Mouse (Mus musculus) forebrain, embryonic 16.5 days (tissue): ENCODE measurements at regions not wholly inside any gene's neighbourhood (a gene's known extent, or its start where the extent isn't known, plus 50 kb on each side); places are given as distances from the start of the nearest gene placed in this dataset.

Source experiments
- ATAC-seq: fragments of 200-750 bp; cut with Nextera tagmentation; 2 replicates; pipeline ENCODE4 v1.8.0; 2017; ENCODE audit warnings: mild to moderate bottlenecking, moderate library complexity
- H3K27ac ChIP-seq: fragments of 300-500 bp; sonication (generic); 2 replicates; pipeline ENCODE4 v1.5.1; 2014; ENCODE audit warnings: low read length, control low read depth
- H3K27me3 ChIP-seq: fragments of 300-500 bp; sonication (generic); replicated peaks from 2 replicates; pipeline ENCODE4 v1.6.1; 2014; ENCODE audit warnings: low read length; ENCODE audit not compliant: control insufficient read depth, insufficient read depth
- H3K36me3 ChIP-seq: fragments of 300-500 bp; sonication (generic); 2 replicates; pipeline ENCODE4 v1.6.1; 2014; ENCODE audit not compliant: control insufficient read depth, insufficient read depth
- H3K4me1 ChIP-seq: fragments of 300-500 bp; sonication (generic); replicated peaks from 2 replicates; pipeline ENCODE4 v1.6.1; 2014; ENCODE audit warnings: low read length; ENCODE audit not compliant: control insufficient read depth, insufficient read depth
- H3K4me2 ChIP-seq: fragments of 300-500 bp; sonication (generic); 2 replicates; pipeline ENCODE4 v1.6.1; 2014; ENCODE audit warnings: mild to moderate bottlenecking, low read length, control low read depth
- H3K4me3 ChIP-seq: fragments of 300-500 bp; sonication (generic); replicated peaks from 2 replicates; pipeline ENCODE4 v1.5.1; 2014; ENCODE audit warnings: mild to moderate bottlenecking, low read length, control low read depth
- H3K9ac ChIP-seq: fragments of 300-500 bp; sonication (generic); replicated peaks from 2 replicates; pipeline ENCODE4 v1.6.1; 2014; ENCODE audit warnings: low read depth, low read length, control low read depth
- H3K9me3 ChIP-seq: fragments of 300-500 bp; sonication (generic); 2 replicates; pipeline ENCODE4 v1.6.1; 2016; ENCODE audit warnings: low read length; ENCODE audit not compliant: control insufficient read depth
- WGBS: fragments of 180-500 bp; shearing (Covaris S2); extraction: QIAGEN DNeasy Blood & Tissue Kit; methylation state at CpG from one replicate; pipeline ENCODE4 v1.1.7; 2014; 5-methylcytosine and 5-hydroxymethylcytosine counted together

DNA sequence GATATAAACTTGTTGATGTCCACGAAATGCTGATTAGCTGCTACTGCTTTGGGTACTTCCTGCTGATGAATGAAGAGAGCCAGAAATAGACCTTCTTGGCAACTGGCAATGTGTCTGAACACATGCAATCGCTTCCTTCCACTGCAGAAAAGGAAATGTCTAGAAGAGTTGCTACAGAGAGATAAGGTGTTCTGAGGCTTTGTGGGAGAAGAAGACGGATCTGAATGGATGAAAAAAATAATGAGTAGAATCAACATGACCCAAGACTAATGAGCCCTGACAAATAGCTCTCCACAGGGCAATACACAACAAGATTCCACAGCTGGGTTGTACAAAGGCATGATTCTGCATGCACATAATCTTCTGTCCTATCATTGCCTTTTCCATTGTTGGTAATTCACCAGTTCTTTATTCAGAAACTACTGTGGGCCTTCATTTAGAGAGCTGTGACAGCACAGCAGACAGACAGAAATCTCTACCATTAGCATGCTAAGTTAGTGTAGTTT is 268.7 kb upstream of the Klf6 start:
- 57% methylated on average over 3 of the region's 3 CpGs for WGBS
- H3K36me3 ChIP-seq: no peaks in the 10 kb centered on the region
- no peaks in the 10 kb centered on the region for H3K27me3 ChIP-seq
- no peaks in the 10 kb centered on the region for H3K9me3 ChIP-seq
- no peak overlapping the region for H3K4me3 ChIP-seq
- ATAC-seq: no peak
- H3K4me2 ChIP-seq: no peak overlapping the region
- no peaks in the 10 kb centered on the region for H3K4me1 ChIP-seq
- H3K27ac ChIP-seq: no peak overlapping the region
- no peak overlapping the region for H3K9ac ChIP-seq

DNA sequence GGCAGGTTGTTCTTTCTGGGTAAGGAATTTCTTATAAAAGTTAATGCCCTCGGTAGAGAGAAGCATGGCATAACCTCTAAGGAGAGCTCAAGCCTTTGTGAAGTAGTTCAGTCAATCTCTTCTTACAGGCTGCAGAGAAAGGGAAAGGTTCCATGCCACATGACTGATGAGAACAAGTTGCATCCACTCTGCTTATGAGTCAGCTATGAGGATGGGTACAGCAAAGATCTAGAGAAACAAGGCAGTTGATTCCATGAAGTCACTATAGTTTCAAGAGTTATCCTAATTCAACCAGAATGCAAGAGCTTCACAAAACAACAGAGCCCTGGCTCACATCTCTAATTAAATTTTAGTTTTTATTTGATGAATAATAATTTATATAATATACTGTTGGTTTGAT is 259.6 kb upstream of the Klf6 start:
- Histone ChIP-seq H3K4me2 (no peak overlapping the region), H3K27ac (no peak overlapping the region), H3K9ac (no peak overlapping the region), H3K9me3 (no peaks in the 10 kb centered on the region), H3K4me1 (no peaks in the 10 kb centered on the region), H3K36me3 (no peaks in the 10 kb centered on the region), H3K4me3 (no peak overlapping the region), H3K27me3 (no peaks in the 10 kb centered on the region)
- 92% methylated on average over 1 of the region's 1 CpGs for WGBS
- no peak for ATAC-seq

DNA sequence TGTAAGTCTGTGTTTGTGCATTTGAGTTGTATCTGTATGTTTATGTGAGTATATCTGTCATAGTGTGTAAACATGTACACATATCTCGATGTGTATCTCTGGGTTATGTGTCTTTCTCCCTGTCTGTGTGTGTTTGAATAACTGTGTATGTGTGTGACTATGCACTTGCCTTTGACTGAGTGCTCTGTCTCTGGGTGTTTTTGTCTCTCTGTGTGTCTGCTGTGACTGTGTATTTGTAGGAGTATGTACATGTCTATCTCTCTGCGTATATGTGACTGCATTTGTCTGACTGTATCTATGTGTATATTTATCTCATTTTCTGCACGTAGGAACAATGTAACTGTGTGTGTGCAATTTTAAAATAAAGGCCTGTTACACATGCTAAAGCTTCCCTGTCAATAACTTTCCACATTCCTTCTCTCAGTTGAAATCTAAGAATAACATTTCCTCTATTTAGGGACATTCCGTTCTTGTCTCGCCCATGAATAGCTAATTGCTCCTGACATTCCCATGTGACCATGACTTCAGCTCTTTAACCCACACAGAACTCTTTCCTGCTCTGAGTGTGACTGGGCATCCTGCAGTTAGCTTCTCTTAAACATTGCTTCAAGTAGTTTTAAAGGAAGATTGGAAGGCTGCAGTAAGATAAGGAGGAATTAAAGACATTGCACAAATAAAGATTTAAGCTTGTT is 257.2 kb upstream of the Klf6 start:
- no peak for ATAC-seq
- Histone ChIP-seq H3K36me3 (no peaks in the 10 kb centered on the region), H3K9ac (no peak overlapping the region), H3K4me2 (no peak overlapping the region), H3K4me3 (no peak overlapping the region), H3K9me3 (no peaks in the 10 kb centered on the region), H3K27me3 (no peaks in the 10 kb centered on the region), H3K4me1 (no peaks in the 10 kb centered on the region), H3K27ac (no peak overlapping the region)
- 52% methylated on average over 5 of the region's 5 CpGs for WGBS

DNA sequence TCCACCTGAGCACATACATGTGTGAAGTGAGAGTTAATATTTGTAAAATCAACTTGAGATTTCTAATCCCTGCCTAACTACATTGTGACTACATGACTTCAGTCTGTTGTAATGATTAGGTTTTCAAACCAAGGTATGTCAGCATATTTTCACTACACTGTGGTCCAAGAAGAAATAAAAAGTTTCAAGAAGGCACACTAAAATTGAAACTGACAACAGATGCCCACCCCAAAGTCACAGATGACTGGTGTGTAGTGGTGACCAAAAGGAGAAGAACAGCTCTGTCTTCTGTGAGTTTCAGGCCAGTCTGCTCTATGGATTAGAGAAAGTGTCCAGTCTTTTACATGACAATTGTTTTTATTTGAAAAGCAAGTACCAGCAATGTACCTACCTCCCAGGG is 255.9 kb upstream of the Klf6 start:
- H3K9me3 ChIP-seq: no peaks in the 10 kb centered on the region
- H3K36me3 ChIP-seq: no peaks in the 10 kb centered on the region
- H3K9ac ChIP-seq: no peak overlapping the region
- no peak overlapping the region for H3K27ac ChIP-seq
- no peak for ATAC-seq
- H3K4me3 ChIP-seq: no peak overlapping the region
- H3K4me2 ChIP-seq: no peak overlapping the region
- no peaks in the 10 kb centered on the region for H3K27me3 ChIP-seq
- no peaks in the 10 kb centered on the region for H3K4me1 ChIP-seq

DNA sequence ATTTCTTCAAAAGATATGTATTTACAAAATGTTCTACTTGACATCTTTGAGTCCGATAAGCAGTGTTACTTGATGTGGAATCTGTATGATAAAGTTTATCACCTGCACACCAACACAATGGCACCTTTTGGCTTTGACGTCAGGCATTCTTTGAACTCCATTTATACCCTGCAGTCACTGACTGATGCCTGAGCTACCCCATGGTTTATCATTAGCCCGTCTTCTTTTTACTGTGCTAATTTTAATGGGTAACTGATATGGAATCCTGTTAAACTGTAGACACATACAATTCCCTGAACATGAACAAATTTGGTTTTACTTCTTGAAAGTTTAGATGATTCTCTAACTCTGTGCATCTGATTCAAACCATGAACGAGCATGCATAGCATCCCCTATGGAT is 253.8 kb upstream of the Klf6 start:
- no peak overlapping the region for H3K9ac ChIP-seq
- WGBS: 84% methylated on average over 4 of the region's 4 CpGs
- no peaks in the 10 kb centered on the region for H3K36me3 ChIP-seq
- ATAC-seq: no peak
- H3K4me2 ChIP-seq: no peak overlapping the region
- no peak overlapping the region for H3K4me3 ChIP-seq
- no peaks in the 10 kb centered on the region for H3K4me1 ChIP-seq
- no peaks in the 10 kb centered on the region for H3K27me3 ChIP-seq
- H3K27ac ChIP-seq: no peak overlapping the region
- H3K9me3 ChIP-seq: no peaks in the 10 kb centered on the region

DNA sequence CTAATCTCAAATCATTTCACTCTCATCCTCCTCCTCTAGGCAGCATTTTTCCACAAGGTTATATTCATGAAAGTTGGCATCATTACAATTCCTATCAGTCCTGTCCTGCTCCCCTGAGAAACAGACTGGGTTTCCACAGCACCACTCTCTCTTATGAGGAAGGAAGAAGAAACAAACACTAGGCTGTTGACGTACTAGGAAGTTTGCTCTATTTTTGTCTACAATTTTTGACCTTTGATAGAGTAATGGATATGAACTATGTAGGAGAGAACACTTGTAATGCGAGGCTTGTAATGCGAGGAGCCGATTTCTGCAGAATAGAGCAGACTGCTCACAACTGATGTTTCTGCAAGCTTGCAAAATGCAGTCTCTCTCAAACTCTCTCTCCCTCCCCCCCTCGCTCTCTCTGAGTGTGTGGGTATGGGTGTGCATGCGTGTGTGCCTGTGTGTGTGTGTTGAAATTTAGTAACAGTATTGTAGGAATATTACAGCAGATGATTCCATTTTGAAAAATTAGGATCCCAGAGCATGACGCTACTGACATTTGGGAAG is 247.0 kb upstream of the Klf6 start:
- Histone ChIP-seq H3K4me1 (no peaks in the 10 kb centered on the region), H3K9ac (no peak overlapping the region), H3K36me3 (no peaks in the 10 kb centered on the region), H3K27me3 (no peaks in the 10 kb centered on the region), H3K4me2 (no peak overlapping the region), H3K27ac (no peak overlapping the region), H3K4me3 (no peak overlapping the region), H3K9me3 (no peaks in the 10 kb centered on the region)
- 84% methylated on average over 7 of the region's 7 CpGs for WGBS
- ATAC-seq: no peak

DNA sequence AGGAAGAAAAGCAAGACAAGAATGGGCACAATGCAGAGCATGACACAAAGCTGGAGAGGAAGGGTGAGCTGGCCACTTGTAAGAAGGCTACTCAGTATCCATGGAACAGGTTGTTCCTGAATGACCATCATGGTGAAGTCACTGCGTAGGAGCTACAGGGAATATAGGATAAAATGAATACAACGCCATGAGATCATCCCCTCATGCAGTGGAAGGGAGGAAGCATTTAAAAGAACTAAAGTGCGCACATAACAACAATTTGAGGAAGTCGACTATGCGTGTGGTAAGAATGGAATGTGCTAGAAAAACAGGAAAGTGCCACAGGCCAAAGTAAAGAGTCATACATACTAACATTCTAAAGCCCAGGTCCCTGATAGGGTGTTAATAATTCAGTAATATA is 246.4 kb upstream of the Klf6 start:
- Histone ChIP-seq H3K27me3 (no peaks in the 10 kb centered on the region), H3K4me2 (no peak overlapping the region), H3K27ac (no peak overlapping the region), H3K4me3 (no peak overlapping the region), H3K9me3 (no peaks in the 10 kb centered on the region), H3K36me3 (no peaks in the 10 kb centered on the region), H3K4me1 (no peaks in the 10 kb centered on the region), H3K9ac (no peak overlapping the region)
- WGBS: 91% methylated on average over 5 of the region's 5 CpGs
- no peak for ATAC-seq

DNA sequence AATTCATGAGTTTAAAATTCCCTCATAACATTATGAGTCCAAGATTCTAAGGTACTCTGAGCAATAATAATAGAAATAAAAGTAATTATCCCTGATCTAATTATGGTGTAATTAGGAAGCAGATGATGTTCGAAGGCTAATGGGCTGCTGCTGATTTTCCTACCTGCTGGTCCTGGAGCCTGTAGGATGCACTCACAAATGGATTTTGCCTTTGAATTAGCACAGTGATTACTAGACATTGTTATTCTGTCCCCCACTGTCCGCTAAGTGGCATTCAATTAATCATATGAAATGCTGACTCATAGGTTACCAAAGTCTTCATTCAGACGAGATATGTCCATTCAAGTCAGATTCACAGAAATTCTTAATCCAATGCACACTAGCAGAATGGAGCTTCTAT is 246.0 kb upstream of the Klf6 start:
- no peaks in the 10 kb centered on the region for H3K36me3 ChIP-seq
- H3K4me2 ChIP-seq: no peak overlapping the region
- H3K4me3 ChIP-seq: no peak overlapping the region
- no peak overlapping the region for H3K27ac ChIP-seq
- no peaks in the 10 kb centered on the region for H3K9me3 ChIP-seq
- H3K9ac ChIP-seq: no peak overlapping the region
- no peaks in the 10 kb centered on the region for H3K27me3 ChIP-seq
- WGBS: 41% methylated on average over 3 of the region's 3 CpGs
- no peak for ATAC-seq
- H3K4me1 ChIP-seq: no peaks in the 10 kb centered on the region

DNA sequence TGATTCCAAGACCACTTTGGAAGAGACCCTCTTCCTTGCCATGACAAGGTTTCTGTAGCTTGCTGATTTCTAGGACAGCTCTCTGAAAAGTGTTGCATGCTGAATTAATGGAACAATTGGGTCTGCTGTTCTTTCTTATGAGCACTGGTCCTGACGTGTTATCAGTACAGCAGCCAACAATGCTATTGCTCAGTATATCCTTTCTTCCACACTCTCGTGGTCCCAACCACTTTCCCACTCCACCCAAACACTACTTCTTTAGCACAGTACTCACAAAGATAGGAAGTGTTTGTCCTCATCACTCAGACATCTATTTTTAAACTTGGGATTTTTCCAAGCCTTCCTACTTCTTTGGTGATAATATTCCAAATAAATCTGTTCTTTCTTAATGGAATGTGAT is 233.2 kb upstream of the Klf6 start:
- no peaks in the 10 kb centered on the region for H3K9me3 ChIP-seq
- no peaks in the 10 kb centered on the region for H3K36me3 ChIP-seq
- H3K4me2 ChIP-seq: no peak overlapping the region
- WGBS: 61% methylated on average over 2 of the region's 2 CpGs
- H3K27ac ChIP-seq: no peak overlapping the region
- H3K9ac ChIP-seq: no peak overlapping the region
- H3K4me3 ChIP-seq: no peak overlapping the region
- no peak for ATAC-seq
- no peaks in the 10 kb centered on the region for H3K4me1 ChIP-seq
- no peaks in the 10 kb centered on the region for H3K27me3 ChIP-seq

DNA sequence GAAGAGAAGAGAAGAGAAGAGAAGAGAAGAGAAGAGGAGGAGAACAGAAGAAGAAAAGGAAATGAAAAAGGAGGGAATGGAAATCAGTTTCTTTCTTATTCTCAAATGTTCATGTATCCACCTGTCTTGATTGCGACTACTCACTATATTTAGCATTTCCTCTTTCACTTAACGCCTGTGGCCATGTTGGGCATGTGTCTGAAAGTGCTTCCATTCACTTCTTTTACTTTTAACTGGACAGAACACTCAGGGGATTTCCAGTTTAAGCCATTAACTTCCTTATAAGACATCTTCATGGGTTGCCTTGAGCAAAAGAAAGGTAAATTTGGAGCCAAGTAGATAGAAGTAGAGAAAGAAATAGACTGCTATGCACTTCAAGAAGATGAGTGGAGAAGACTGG is 226.3 kb upstream of the Klf6 start:
- Histone ChIP-seq H3K4me2 (no peak overlapping the region), H3K27ac (no peak overlapping the region), H3K36me3 (no peaks in the 10 kb centered on the region), H3K4me3 (no peak overlapping the region), H3K27me3 (no peaks in the 10 kb centered on the region), H3K9ac (no peak overlapping the region), H3K4me1 (no peaks in the 10 kb centered on the region), H3K9me3 (no peaks in the 10 kb centered on the region)
- ATAC-seq: no peak
- WGBS: 86% methylated on average over 2 of the region's 2 CpGs
